Mouse (Mus musculus) small intestine, adult 2 months (tissue): ENCODE results near the gene Col4a2.

Source experiments
- CTCF ChIP-seq: fragments of 200-500 bp; IDR thresholded peaks from 2 replicates; pipeline ENCODE4 v1.5.1; 2012; ENCODE audit warnings: low read depth, mild to moderate bottlenecking, control low read depth, inconsistent platforms, low read length, moderate library complexity, mixed read lengths; ENCODE audit not compliant: insufficient replicate concordance, insufficient read length; ENCODE audit errors: extremely low read depth
- POLR2A ChIP-seq: fragments of 200-500 bp; IDR thresholded peaks from 2 replicates; pipeline ENCODE4 v1.6.1; 2012; ENCODE audit warnings: low read depth, mild to moderate bottlenecking, control low read depth, inconsistent platforms, low read length, moderate library complexity

- TF ChIP-seq CTCF (no peak), POLR2A (no peak)
Measured at GRCm38 (mm10) chr8:11337642-11338041, 25.0 kb downstream of the Col4a2 start.
